Mouse (Mus musculus) bone marrow, adult 2 months (tissue): ENCODE results near the gene Stat4. TPM values are rescaled to one million over a fixed set of nuclear protein-coding genes. Genes with fewer than 3 reads are reported as not detected.

Source experiments
- H3K27ac ChIP-seq: fragments of 200-500 bp; 2 replicates; pipeline ENCODE4 v1.5.1; 2012; ENCODE audit warnings: low read depth, mild to moderate bottlenecking, control low read depth, inconsistent platforms, low read length; ENCODE audit not compliant: control insufficient read depth, poor library complexity, insufficient read depth
- H3K4me1 ChIP-seq: fragments of 200-500 bp; 2 replicates; pipeline ENCODE4 v1.6.1; 2011; ENCODE audit warnings: low read length; ENCODE audit not compliant: control insufficient read depth, insufficient read depth
- H3K4me3 ChIP-seq: fragments of 200-500 bp; replicated peaks from 2 replicates; pipeline ENCODE3; 2011; ENCODE audit warnings: mild to moderate bottlenecking, low read depth, low read length, control low read depth; ENCODE audit not compliant: control insufficient read depth
- CTCF ChIP-seq: fragments of 200-500 bp; IDR thresholded peaks from 2 replicates; pipeline ENCODE4 v1.5.1; 2011; ENCODE audit warnings: low read length, control low read depth; ENCODE audit not compliant: control insufficient read depth, insufficient read depth
- POLR2A ChIP-seq: fragments of 200-500 bp; IDR thresholded peaks from 2 replicates; pipeline ENCODE4 v1.6.1; 2011; ENCODE audit warnings: low read depth, mild to moderate bottlenecking, control low read depth, low read length, borderline replicate concordance; ENCODE audit not compliant: control insufficient read depth
- WGBS: fragments of 180-500 bp; shearing (Covaris S2); methylation state at CpG from one replicate; pipeline ENCODE4 v1.1.7; 2018; 5-methylcytosine and 5-hydroxymethylcytosine counted together
- polyA plus RNA-seq: library from polyadenylated mRNA; stranded (reverse); fragments of >200 nt; gene quantifications from 2 replicates; pipeline ENCODE4 v1.2.4, GENCODE M21; 2011; ENCODE audit warnings: low replicate concordance; ENCODE audit not compliant: missing spikeins, insufficient read depth, insufficient read length

The Stat4 gene
- 14.9 and 55.4 TPM in 2 replicates for polyA plus RNA-seq

- Histone ChIP-seq H3K4me1 (no peaks in the 10 kb centered on the region), H3K27ac (no peak within 1 kb of the TSS), H3K4me3 (no peak within 1 kb of the TSS)
- TF ChIP-seq POLR2A (no peak), CTCF (no peak)
- WGBS = 75% methylated on average over 5 of the region's 5 CpGs
Measured at GRCm38 (mm10) chr1:51986848-51987247, at the start of gene Stat4. TSS of gene Stat4 (plus strand) at chr1:51987148.

- H3K4me3 ChIP-seq = no peak overlapping the region
- TF ChIP-seq CTCF = no peak
- no peak for TF ChIP-seq POLR2A
- H3K4me1 ChIP-seq = peaks cover 4% of the 10 kb centered on the region; the same call in 1 of the 2 replicates
- 66% methylated on average over 7 of the region's 7 CpGs for WGBS
- H3K27ac ChIP-seq = no peak overlapping the region
Measured at GRCm38 (mm10) chr1:51938357-51938756, 48.6 kb upstream of the Stat4 start.

GRCm38 (mm10) chr1:51944755-51945154, 42.2 kb upstream of the Stat4 start:
- no peaks in the 10 kb centered on the region for H3K4me1 ChIP-seq
- H3K27ac ChIP-seq = no peak overlapping the region
- TF ChIP-seq CTCF (peak; percentile 34; the same call in 1 of the 2 replicates), POLR2A (no peak)
- H3K4me3 ChIP-seq = no peak overlapping the region
- WGBS = 40% methylated on average over 5 of the region's 5 CpGs

- TF ChIP-seq CTCF (no peak), POLR2A (no peak)
- H3K4me3 ChIP-seq = no peak overlapping the region
- H3K4me1 ChIP-seq = no peaks in the 10 kb centered on the region
- no peak overlapping the region for H3K27ac ChIP-seq
- 85% methylated on average over 4 of the region's 4 CpGs for WGBS
Measured at GRCm38 (mm10) chr1:51947116-51947515, 39.8 kb upstream of the Stat4 start.

- no peaks in the 10 kb centered on the region; the same call in 1 of the 2 replicates for H3K4me1 ChIP-seq
- TF ChIP-seq CTCF = no peak
- TF ChIP-seq POLR2A = no peak
- WGBS = 47% methylated on average over 2 of the region's 2 CpGs
- H3K27ac ChIP-seq = no peak overlapping the region
- H3K4me3 ChIP-seq = no peak overlapping the region
Measured at GRCm38 (mm10) chr1:51964647-51965046, 22.3 kb upstream of the Stat4 start.

- H3K4me3 ChIP-seq = no peak overlapping the region
- 79% methylated on average over 1 of the region's 1 CpGs for WGBS
Measured at GRCm38 (mm10) chr1:51968994-51969393, 18.0 kb upstream of the Stat4 start.

GRCm38 (mm10) chr1:51970182-51970581, 16.8 kb upstream of the Stat4 start:
- 71% methylated on average over 6 of the region's 6 CpGs for WGBS
- Histone ChIP-seq H3K27ac (no peak overlapping the region), H3K4me3 (no peak overlapping the region), H3K4me1 (no peaks in the 10 kb centered on the region; the same call in 1 of the 2 replicates)
- no peak for TF ChIP-seq CTCF
- TF ChIP-seq POLR2A = no peak

More at GRCm38 (mm10) chr1:51968994-51969393, 18.0 kb upstream of the Stat4 start:
- no peak overlapping the region for H3K27ac ChIP-seq
- H3K4me1 ChIP-seq = no peaks in the 10 kb centered on the region; the same call in 1 of the 2 replicates
- TF ChIP-seq POLR2A (no peak), CTCF (no peak)

- 72% methylated on average over 5 of the region's 5 CpGs for WGBS
- H3K27ac ChIP-seq = no peak overlapping the region
- H3K4me3 ChIP-seq = no peak overlapping the region
- H3K4me1 ChIP-seq = no peaks in the 10 kb centered on the region
- no peak for TF ChIP-seq CTCF
- TF ChIP-seq POLR2A = no peak
Measured at GRCm38 (mm10) chr1:51975589-51975988, 11.4 kb upstream of the Stat4 start.

- Histone ChIP-seq H3K27ac (no peak overlapping the region), H3K4me3 (no peak overlapping the region), H3K4me1 (no peaks in the 10 kb centered on the region)
- WGBS = 87% methylated on average over 5 of the region's 5 CpGs
- TF ChIP-seq CTCF (no peak), POLR2A (no peak)
Measured at GRCm38 (mm10) chr1:51979048-51979447, 7.9 kb upstream of the Stat4 start.
